Mouse (Mus musculus): ENCODE data around the gene C2.
"Not testable (repeated sequence)": the region's sequence is repeated elsewhere in the genome, so short reads cannot be mapped to it uniquely, and the experiment has no call there.

The C2 gene

DNA sequence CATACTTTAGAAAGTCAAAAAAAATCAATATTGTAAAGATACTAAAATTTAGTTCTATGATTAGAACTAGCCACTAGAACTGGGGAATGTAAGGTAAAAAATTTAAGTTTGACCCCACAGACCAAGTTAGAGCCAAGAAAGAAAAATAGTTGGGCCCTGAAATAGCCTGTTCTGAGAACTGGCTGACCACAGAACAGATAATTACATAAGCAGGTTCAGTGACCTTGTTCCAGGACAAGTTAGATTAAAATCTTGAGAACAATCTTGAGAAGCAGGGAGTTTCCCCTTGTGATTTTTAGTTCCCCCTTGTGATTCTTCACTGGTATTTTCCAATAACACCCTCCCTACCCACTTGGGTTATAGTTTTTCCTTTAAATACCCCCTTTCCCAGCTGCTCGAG, 67.3 kb downstream of the C2 start:
- DNase-seq (ENCODE audit: low read depth), result not testable (repeated sequence)

DNA sequence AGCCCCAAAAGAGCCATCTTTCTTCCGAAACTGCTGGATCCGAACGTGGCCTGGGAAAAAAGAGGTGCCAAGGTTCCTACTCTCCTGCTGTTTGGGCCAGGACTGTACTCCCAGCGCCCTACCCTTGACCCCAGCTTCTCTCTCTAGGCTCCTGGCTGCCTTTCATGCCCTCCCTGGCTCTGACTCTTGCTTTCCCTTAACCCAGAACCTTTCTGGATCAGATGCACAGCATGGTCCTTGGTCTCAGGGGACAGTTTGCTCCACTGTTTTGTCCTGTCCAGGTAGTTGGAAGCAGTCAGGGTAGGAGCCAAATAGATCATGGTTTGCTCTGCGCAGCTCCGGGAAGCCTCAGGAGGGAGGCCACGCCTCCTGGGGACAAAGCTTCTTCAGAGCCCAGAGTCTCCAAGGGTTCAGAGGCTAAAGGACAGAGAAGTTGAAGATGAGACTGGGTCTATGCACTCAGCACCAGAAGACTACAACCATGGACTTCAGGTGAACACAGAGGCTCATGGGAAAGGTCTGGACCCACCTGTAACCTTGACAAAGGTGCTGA, 83.2 kb downstream of the C2 start:
- DNase-seq (ENCODE audit: low read depth), result no peak

- DNase-seq (ENCODE audit: low read depth), result not testable (repeated sequence)
Measured at GRCm38 (mm10) chr17:34813747-34814146, 84.3 kb downstream of the C2 start.

Measured in fibroblast of lung, adult 2 months (primary cell).